Mouse (Mus musculus) thymus, adult 2 months (tissue): ENCODE measurements around the gene Ankrd6.

Experiments used
- CTCF ChIP-seq: fragments of 200-500 bp; IDR thresholded peaks from 2 replicates; pipeline ENCODE4 v1.5.1; 2012; ENCODE audit warnings: mild to moderate bottlenecking, control low read depth, low read length, moderate library complexity, borderline replicate concordance; ENCODE audit not compliant: control insufficient read depth, poor library complexity, insufficient read depth; ENCODE audit errors: extremely low read depth
- POLR2A ChIP-seq: fragments of 200-500 bp; IDR thresholded peaks from 2 replicates; pipeline ENCODE4 v1.6.1; 2012; ENCODE audit warnings: mild to moderate bottlenecking, low read length, control low read depth, moderate library complexity; ENCODE audit not compliant: control insufficient read depth, poor library complexity, insufficient read depth; ENCODE audit errors: extremely low read depth

DNA sequence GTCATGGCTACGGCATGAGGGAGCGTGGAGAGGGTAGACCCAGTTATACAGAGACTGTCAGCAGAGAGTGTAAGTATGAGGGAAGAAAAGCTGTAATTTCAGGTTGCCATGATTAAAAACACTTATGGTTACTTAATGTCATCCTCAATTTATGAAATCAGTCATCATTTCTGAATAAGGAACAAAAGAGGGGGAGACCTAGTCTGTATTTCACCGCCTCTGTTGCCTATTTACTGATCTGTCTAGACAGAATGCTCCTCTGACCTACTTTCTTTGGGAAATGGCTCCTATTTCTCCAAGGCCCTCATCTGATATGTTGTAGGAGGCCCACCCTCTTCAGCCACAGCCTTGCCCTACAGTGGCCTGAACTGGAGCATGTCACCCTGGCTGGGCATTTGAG, 130.0 kb downstream of the Ankrd6 start:
- no peak for TF ChIP-seq CTCF
- TF ChIP-seq POLR2A: no peak
